Mouse (Mus musculus) T-cell, adult 66 days (primary cell): ENCODE measurements around the gene Olfr701. TPM values are rescaled to one million over a fixed set of nuclear protein-coding genes. Genes with fewer than 3 reads are reported as not detected.

Source experiments
- total RNA-seq, 2 experiments: library from RNA; stranded (reverse); gene quantifications; 3 replicates in 1 of 2; 4 replicates in 1 of 2; pipeline ENCODE4 v1.2.4; 2023

Gene Olfr701
- total RNA-seq, result not detected

GRCm38 (mm10) chr7:106813829-106814228, at the start of gene Olfr701:
Gene Olfr701, plus strand, starts transcription at chr7:106814129.

GRCm38 (mm10) chr7:106793098-106793497, 20.8 kb upstream of the Olfr701 start, which contains the start of gene Olfr699:
Gene Olfr699, minus strand, starts transcription at chr7:106793198.

DNA sequence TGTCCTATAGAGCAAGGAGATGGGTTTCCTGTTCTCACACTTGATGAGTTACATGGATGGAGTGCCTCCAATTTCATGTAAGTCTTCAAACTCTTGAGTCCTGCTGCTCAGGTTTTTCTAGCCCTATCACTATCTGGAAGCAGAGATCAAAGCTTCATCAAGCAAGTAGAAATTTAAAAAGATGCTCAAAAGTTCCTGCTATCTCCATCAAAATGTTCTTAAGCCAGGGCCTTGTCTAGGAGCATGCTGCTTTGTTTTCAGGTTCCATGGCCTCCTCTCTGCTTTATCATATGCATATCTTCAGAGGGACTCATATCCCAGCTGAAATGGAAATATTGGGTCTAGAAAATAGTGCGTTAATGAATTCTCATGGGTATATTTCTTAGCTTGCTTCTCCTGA, 5.2 kb upstream of the Olfr701 start, which contains the start of gene Olfr700:
Olfr700 (minus strand) TSS at position 101 of the 400 bp plus-strand sequence.

DNA sequence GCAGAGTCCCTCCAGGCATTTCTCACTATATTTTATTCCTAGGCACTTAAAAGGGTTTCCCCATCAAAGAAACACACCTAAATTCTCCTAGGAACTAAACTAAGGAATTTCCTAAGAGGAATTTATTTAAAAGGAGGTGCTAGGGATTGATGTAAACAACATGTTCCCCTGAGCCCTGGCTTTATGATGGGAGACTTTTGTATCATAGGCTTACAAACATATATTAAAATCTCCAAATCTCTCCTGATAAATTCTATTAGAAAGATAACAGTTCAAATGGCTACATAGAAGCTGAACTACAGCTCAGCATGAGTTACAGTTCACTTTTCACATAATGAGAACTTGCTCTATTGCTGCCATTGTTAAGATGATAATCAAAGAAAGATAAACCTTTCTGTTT, 19.9 kb downstream of the Olfr701 start, which contains the start of gene Olfr702:
Olfr702 (minus strand) TSS at position 101 of the 400 bp plus-strand sequence.

DNA sequence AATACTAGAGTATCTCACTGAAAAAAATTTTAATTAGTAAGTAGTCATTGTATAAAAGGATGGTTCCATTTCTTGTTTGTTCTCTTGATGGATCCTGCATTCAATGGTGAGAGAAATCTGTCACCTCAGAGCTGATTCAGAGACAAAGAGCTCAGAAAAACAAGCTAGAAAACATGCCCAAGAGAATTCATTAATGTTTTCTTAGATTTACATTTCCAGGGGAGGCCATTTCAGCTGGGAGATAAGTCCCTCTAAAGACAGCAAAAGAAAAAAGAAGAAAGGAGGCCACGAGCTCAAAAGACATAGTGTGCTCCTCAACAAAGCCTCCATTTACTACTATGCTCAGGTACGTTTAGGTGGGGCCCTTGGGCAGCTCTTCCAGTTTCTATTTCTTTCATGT, 29.1 kb downstream of the Olfr701 start, which contains the start of gene Olfr703:
Olfr703 (plus strand) TSS at position 301 of the 400 bp plus-strand sequence.

GRCm38 (mm10) chr7:106862885-106863284, 49.0 kb downstream of the Olfr701 start, which contains the start of gene Olfr704:
Gene Olfr704, plus strand, starts transcription at chr7:106863185.

Other genes with a start within 250 kb of the Olfr701 start
- gene Olfr693, start 133.5 kb upstream of the Olfr701 start, total RNA-seq, result not detected
- not detected for gene Olfr694, start 122.3 kb upstream of the Olfr701 start, total RNA-seq
- gene Olfr695, start 97.7 kb upstream of the Olfr701 start, total RNA-seq, result not detected
- gene Olfr697, start 71.7 kb upstream of the Olfr701 start, total RNA-seq, result not detected
- gene Olfr698, start 58.7 kb upstream of the Olfr701 start, total RNA-seq, result not detected
- gene Olfr699, start 20.9 kb upstream of the Olfr701 start, total RNA-seq, result not detected
- gene Olfr700, start 5.3 kb upstream of the Olfr701 start, total RNA-seq, result not detected
- not detected for gene Olfr702, start 19.8 kb downstream of the Olfr701 start, total RNA-seq
- gene Olfr703, start 29.2 kb downstream of the Olfr701 start, total RNA-seq, result not detected
- gene Olfr704, start 49.1 kb downstream of the Olfr701 start, total RNA-seq, result not detected
- gene Olfr705, start 62.8 kb downstream of the Olfr701 start, total RNA-seq, result not detected
- not detected for gene Olfr706, start 74.0 kb downstream of the Olfr701 start, total RNA-seq
- not detected for gene Olfr707, start 87.1 kb downstream of the Olfr701 start, total RNA-seq
- not detected for gene Olfr1532-ps1, start 93.9 kb downstream of the Olfr701 start, total RNA-seq
- gene Olfr709-ps1, start 118.1 kb downstream of the Olfr701 start, total RNA-seq, result under 1 TPM; 0.20 to 0.21 TPM
- not detected for gene Olfr710, start 134.2 kb downstream of the Olfr701 start, total RNA-seq
- gene Olfr6, start 149.8 kb downstream of the Olfr701 start, total RNA-seq, result not detected
- not detected for gene Olfr711, start 161.3 kb downstream of the Olfr701 start, total RNA-seq
- gene Olfr2, start 191.9 kb downstream of the Olfr701 start, total RNA-seq, result not detected
- not detected for gene Olfr713, start 217.0 kb downstream of the Olfr701 start, total RNA-seq